Mouse (Mus musculus): ENCODE results near the gene Sipa1l1. TPM values are rescaled to one million over a fixed set of nuclear protein-coding genes. Genes with fewer than 3 reads are reported as not detected.

Gene Sipa1l1
- total RNA-seq, 1 experiment from 2014 or later = 41.3 TPM

GRCm38 (mm10) chr12:82399971-82400720 lies 231.0 kb downstream of the Sipa1l1 start:
- ATAC-seq (replicated peaks; ENCODE audit: low read depth, poor library complexity, severe bottlenecking) = no peak

GRCm38 (mm10) chr12:82400783-82401182 lies 231.7 kb downstream of the Sipa1l1 start:
- no peak for ATAC-seq (replicated peaks; ENCODE audit: low read depth, poor library complexity, severe bottlenecking)

DNA sequence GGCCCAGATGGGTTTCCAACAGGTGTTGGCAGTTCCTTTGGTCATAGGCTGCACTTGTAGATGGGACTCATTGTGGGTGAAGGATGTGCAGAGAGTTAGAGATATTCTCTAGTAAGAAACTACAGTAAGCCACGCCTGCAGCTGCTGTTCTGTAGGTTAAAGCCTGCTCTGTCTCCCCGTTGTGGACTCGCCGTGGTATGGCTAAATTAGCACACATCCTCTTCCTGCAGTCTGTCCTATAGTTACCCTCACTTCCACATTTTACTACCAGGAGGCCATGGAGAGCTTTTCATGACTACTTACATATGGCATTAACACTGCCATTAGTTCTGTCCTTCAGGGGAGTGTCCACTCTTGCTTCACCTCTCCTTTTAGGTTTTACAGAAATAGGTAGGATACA lies 232.3 kb downstream of the Sipa1l1 start:
- peak; percentile 84 for ATAC-seq (replicated peaks; ENCODE audit: low read depth, poor library complexity, severe bottlenecking)

GRCm38 (mm10) chr12:82402635-82403034 lies 233.5 kb downstream of the Sipa1l1 start:
- ATAC-seq (replicated peaks; ENCODE audit: low read depth, poor library complexity, severe bottlenecking) = no peak

- no peak for ATAC-seq (replicated peaks; ENCODE audit: low read depth, poor library complexity, severe bottlenecking)
These were observed 238.6 kb downstream of the Sipa1l1 start for GRCm38 (mm10) chr12:82407531-82408255.

DNA sequence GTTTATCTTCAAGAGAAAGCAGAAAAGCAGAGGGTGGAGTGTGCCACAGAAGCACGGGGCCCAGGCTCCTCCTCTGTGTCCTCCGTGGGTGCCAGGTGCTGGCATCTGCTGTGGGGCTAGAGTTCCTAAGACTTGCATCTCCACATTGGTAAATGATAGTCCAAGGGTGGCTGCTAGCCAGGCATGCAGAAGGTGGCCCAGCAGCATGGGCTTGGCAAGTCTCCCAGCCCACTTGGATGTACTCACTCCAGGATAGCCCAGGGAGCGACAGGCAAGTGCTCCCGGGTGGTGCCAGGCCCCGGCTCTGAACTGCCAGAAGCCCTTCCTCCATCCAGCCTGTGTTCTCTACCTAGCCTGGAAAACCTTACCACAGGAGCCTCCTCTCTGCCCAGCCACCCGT lies 239.4 kb downstream of the Sipa1l1 start:
- no peak for ATAC-seq (replicated peaks; ENCODE audit: low read depth, poor library complexity, severe bottlenecking)

DNA sequence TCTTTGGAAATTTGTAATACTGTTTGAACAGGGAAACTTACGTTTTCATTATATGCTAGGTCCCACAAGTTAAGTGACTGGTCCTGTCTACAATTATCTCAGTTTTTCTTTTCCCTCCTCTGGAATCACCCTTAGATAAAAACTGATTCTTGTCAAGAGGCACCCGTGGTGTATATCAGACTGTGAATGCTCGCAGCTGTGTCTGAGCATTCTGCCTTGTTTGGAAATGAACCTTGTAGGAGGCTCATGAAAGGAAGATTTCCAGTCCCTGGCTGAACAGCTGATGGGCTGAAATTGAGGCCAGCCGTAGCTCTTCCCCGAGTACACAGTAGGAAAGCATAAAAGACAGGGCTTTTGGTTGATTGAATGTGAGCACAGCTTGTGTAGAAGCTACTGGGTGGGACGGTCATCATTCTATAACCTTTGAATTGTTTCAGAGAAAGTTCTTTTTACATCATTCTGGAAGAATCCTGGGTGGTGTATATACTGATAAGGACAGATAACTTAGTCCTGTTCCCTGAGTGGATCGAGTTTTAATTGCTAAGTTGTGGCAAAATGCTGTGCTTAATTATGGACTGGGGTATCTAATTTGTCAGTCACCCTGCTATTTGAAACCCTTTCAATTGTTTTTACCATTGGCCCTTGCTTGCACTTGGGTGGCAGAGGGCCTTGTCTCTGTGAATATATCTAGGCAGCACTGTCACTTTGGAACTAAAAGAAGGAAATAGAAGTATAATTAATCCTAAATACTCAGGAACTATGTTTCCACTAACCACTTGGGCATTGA lies 240.8 kb downstream of the Sipa1l1 start:
- ATAC-seq (replicated peaks; ENCODE audit: low read depth, poor library complexity, severe bottlenecking) = no peak

DNA sequence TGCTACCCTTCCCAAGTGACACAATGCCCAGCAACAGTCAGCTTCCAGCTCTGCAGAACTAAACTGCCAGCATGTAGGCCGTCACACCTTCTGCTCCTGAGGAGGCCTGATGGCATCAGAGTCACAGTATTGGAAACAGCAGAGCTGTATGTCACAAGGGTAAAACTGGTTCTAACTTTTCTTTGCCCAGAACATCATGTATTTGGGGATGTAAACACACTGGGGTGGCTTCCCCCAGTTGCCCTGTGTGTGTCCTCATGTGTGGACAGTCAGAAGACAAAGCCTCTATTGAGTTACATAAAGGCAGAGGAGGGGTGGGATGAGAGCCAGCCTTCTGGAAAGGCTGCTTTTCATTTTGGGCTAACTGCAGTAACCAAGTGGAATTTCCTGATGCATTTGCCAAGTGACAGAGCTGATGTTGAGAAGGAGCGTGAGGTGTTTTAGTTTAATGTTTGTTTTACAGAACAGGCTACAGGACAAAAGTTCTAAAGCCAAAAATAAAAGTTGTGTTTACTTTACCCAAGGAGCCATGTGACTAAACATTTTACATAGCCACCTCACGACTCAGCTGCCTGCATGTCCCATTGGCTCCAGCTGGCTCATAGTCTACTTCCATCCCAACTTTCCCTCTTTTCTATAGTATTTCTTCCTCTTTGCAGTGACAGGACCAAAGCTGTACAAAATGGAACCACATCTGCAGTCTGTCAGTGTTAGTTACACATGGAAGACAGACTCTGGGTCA lies 243.3 kb downstream of the Sipa1l1 start:
- ATAC-seq (replicated peaks; ENCODE audit: low read depth, poor library complexity, severe bottlenecking) = no peak

DNA sequence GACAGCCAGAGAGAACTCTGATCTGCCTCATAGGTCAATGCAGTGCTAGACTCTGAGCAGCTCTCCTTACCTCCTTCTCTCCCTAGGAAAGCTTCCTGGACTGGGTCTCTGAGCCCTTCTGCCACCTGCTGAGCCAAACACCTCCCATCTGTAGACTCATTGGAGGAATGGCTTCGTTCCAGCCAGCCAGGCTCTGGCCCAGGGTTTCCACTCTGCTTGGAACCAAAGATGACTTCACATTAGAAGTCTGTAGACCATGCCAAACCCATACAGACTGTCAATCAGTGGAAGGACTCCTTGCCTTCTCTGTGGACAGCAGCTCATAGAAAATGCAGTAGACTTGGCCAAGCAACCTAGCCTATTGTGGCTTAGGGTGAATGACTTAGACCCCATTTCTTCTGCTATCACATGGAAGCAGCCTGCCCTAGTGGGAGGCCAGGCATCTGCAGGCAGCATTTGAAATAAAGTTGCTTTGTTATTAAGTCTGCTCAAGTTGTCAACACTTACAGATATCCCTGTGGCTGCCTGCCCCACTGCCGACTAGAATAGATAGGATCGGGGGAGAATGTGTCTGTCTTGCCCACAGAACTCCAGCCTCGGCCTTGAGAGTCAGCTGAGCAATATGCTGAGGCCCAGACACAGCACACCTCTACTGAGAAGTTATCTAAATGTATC lies 246.7 kb downstream of the Sipa1l1 start:
- no peak for ATAC-seq (replicated peaks; ENCODE audit: low read depth, poor library complexity, severe bottlenecking)

DNA sequence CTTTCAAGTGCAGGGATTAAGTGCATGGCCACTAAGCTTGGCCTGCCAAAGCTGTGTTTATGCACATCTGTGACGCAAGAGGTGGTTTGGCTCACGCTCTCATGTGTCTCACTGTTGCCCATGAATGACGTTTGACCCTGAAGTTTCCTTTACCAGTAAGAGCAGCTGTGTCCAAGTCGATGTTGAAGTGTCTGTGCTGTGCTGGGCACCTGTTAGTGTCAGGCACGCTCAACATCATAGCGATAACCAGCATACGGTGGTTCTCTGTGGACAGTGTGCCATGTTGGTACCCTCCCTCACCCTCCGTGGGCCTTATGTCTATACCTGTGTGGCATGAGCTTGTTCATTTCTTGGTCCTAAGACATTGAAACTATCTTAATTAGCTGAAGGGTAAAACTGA lies 249.9 kb downstream of the Sipa1l1 start:
- ATAC-seq (replicated peaks; ENCODE audit: low read depth, poor library complexity, severe bottlenecking) = no peak

GRCm38 (mm10) chr12:82424783-82425182 lies 255.7 kb downstream of the Sipa1l1 start:
- no peak for ATAC-seq (replicated peaks; ENCODE audit: low read depth, poor library complexity, severe bottlenecking)

- 0 out of 2 replicates have a peak, but pooled peaks have one; percentile 42 for ATAC-seq (replicated peaks; ENCODE audit: low read depth, poor library complexity, severe bottlenecking)
These were observed 256.7 kb downstream of the Sipa1l1 start for GRCm38 (mm10) chr12:82425853-82426252.

- no peak for ATAC-seq (replicated peaks; ENCODE audit: low read depth, poor library complexity, severe bottlenecking)
These were observed 258.3 kb downstream of the Sipa1l1 start for GRCm38 (mm10) chr12:82427416-82427815.

- ATAC-seq (replicated peaks; ENCODE audit: low read depth, poor library complexity, severe bottlenecking) = no peak
These were observed 259.3 kb downstream of the Sipa1l1 start for GRCm38 (mm10) chr12:82428466-82428865.

DNA sequence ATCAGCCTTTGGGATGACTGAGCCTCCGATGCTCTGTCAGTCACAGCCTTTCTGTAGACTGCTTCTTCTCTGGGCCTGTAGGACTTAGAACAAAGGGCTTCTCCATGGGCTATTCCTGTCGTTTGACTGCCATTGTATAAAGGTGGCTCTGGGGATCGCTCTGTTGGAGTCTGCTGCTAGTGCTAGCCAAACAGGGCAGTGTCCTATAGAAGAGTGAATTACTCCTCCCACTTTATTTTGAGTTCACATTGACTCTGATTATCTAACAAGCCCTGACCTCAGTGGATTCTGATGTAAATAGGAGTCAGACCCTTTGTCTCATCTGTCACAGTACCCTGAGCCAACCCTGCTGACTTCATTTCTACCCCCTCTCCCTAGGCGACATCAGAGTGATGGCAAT lies 264.2 kb downstream of the Sipa1l1 start:
- ATAC-seq (replicated peaks; ENCODE audit: low read depth, poor library complexity, severe bottlenecking) = no peak

GRCm38 (mm10) chr12:82434591-82434990 lies 265.5 kb downstream of the Sipa1l1 start:
- ATAC-seq (replicated peaks; ENCODE audit: low read depth, poor library complexity, severe bottlenecking) = no peak

- no peak for ATAC-seq (replicated peaks; ENCODE audit: low read depth, poor library complexity, severe bottlenecking)
These were observed 272.4 kb downstream of the Sipa1l1 start for GRCm38 (mm10) chr12:82441479-82441878.

DNA sequence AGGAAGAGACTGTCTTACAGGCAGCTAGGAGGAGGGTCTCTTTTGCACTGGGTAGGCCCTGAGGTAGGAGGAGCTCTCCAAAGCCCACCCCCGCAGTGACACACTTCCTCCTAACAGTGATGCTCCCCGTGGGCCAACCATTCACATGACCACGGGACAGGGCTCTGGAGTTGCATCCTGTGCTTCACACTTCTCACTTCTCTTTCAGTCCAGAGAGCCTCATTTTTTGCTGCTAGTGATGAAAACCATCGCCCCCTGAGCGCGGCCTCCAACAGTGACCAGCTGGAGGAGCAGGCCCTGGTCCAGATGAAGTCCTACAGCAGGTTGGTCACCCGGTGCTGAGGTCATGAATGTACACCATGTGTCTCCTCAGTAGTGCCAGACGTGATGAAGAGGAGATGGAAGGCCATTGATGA lies 277.5 kb downstream of the Sipa1l1 start:
- no peak for ATAC-seq (replicated peaks; ENCODE audit: low read depth, poor library complexity, severe bottlenecking)

DNA sequence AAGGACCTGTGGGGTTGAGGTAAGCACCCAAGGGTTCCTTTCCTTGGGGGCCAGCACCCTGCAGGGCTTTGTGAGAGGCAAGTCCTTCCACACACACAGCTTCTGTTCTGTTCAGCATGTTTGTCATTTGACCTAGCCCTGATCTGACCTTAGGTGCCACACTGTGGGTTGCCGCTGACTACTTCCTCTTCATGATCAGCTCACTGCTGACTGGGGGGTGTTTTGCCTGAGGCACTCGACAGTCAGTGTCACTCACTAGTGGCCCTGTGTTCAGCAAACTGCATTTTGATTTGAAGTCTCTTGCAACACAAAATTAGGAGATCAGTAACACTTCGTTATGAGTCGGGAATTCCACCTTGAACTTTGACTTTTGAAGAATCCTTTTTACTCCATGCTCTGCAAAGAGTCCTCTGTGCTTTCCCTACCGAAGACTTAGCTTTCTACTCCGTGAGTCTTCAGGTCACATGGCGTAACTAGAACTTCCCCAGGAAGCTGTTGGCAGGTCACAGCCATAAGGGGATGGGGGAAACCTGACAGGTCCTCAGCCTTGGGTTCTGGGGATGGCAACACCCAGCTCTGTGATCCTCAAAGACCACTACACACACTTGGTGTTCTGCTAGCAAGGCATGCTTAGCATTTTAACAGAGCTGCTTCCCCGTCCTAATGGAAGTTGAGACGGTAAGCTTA lies 279.2 kb downstream of the Sipa1l1 start:
- ATAC-seq (replicated peaks; ENCODE audit: low read depth, poor library complexity, severe bottlenecking) = peak; percentile 66; the same call in 1 of the 2 replicates

Measured in common myeloid progenitor, adult 5-6 weeks (primary cell).